Mouse (Mus musculus) liver, embryonic 14.5 days (tissue): ENCODE measurements around the gene Phlpp1.

Experiments
- CTCF ChIP-seq: IDR thresholded peaks from 2 replicates; pipeline ENCODE4 v1.5.1; 2016; ENCODE audit warnings: antibody characterized with exemption, low read depth, control low read depth
- EP300 ChIP-seq: IDR thresholded peaks from 2 replicates; pipeline ENCODE4 v1.6.1; 2016; ENCODE audit warnings: antibody characterized with exemption, low read depth

GRCm38 (mm10) chr1:106164111-106164510 is 7.4 kb upstream of the Phlpp1 start:
- TF ChIP-seq CTCF (no peak), EP300 (no peak)
